Mouse (Mus musculus) myocyte (in vitro differentiated cells): ENCODE measurements at regions not wholly inside any gene's neighbourhood (a gene's known extent, or its start where the extent isn't known, plus 50 kb on each side); places are given as distances from the start of the nearest gene placed in this dataset.

Experiments
- CEBPB ChIP-seq: IDR thresholded peaks from 2 replicates; pipeline ENCODE4 v1.6.1; 2011; ENCODE audit warnings: mild to moderate bottlenecking, moderate library complexity; ENCODE audit not compliant: poor library complexity, insufficient read depth, severe bottlenecking
- E2F4 ChIP-seq: IDR thresholded peaks from one replicate; pipeline ENCODE4 v1.6.1; 2011; ENCODE audit warnings: mild to moderate bottlenecking, control low read depth, moderate library complexity; ENCODE audit not compliant: insufficient read depth
- MAX ChIP-seq: IDR thresholded peaks from one replicate; pipeline ENCODE4 v1.6.1; 2011; ENCODE audit warnings: low read depth, mild to moderate bottlenecking, control low read depth
- MYOD1 ChIP-seq, 3 experiments: IDR thresholded peaks; one replicate each; pipeline ENCODE4 v1.6.1; 2011; ENCODE audit warnings: control low read depth in 2 of 3, low read depth in 2 of 3, mild to moderate bottlenecking in 2 of 3, moderate library complexity in 1 of 3; ENCODE audit not compliant: insufficient read length in 2 of 3, control insufficient read depth in 1 of 3
- MYOG ChIP-seq, 3 experiments: IDR thresholded peaks; one replicate each; pipeline ENCODE4 v1.6.1; 2011; ENCODE audit warnings: control low read depth in 2 of 3, low read depth in 2 of 3, mild to moderate bottlenecking in 2 of 3; ENCODE audit not compliant: insufficient read length in 2 of 3, control insufficient read depth in 1 of 3, insufficient read depth in 1 of 3
- POLR2A ChIP-seq: IDR thresholded peaks from one replicate; pipeline ENCODE4 v1.6.1; 2011; ENCODE audit warnings: low read depth, mild to moderate bottlenecking, control low read depth, moderate library complexity; ENCODE audit not compliant: insufficient read length
- POLR2AphosphoS2 ChIP-seq: IDR thresholded peaks from one replicate; pipeline ENCODE4 v1.6.1; 2011; ENCODE audit warnings: low read depth, control low read depth; ENCODE audit not compliant: insufficient read length
- REST ChIP-seq: IDR thresholded peaks from one replicate; pipeline ENCODE4 v1.6.1; 2011; ENCODE audit warnings: mild to moderate bottlenecking, control low read depth, moderate library complexity; ENCODE audit not compliant: insufficient read depth, insufficient read length
- SRF ChIP-seq: IDR thresholded peaks from one replicate; pipeline ENCODE4 v1.6.1; 2011; ENCODE audit warnings: low read depth; ENCODE audit not compliant: control insufficient read depth, insufficient read length
- TCF12 ChIP-seq: IDR thresholded peaks from one replicate; pipeline ENCODE4 v1.6.1; 2011; ENCODE audit warnings: mild to moderate bottlenecking, control low read depth; ENCODE audit not compliant: poor library complexity, insufficient read depth, severe bottlenecking
- USF1 ChIP-seq: IDR thresholded peaks from one replicate; pipeline ENCODE4 v1.6.1; 2011; ENCODE audit warnings: low read depth, mild to moderate bottlenecking, control low read depth, moderate library complexity

GRCm38 (mm10) chr9:61155851-61156250, 216.3 kb upstream of the Tle3 start:
- no peak for TF ChIP-seq POLR2A
- no peak for TF ChIP-seq MAX
- no peak for TF ChIP-seq USF1
- TF ChIP-seq MYOG (IDR thresholded peaks at IDR 0.05; ENCODE audit: control insufficient read depth in 1 of 3, insufficient read depth in 1 of 3, insufficient read length in 2 of 3, low read depth in 2 of 3): no peak
- no peak for TF ChIP-seq TCF12
- no peak for TF ChIP-seq CEBPB
- no peak for TF ChIP-seq POLR2AphosphoS2
- TF ChIP-seq MYOD1 (IDR thresholded peaks at IDR 0.05; ENCODE audit: control insufficient read depth in 1 of 3, insufficient read length in 2 of 3, low read depth in 2 of 3): no peak
- no peak for TF ChIP-seq E2F4
- TF ChIP-seq REST: no peak
- no peak for TF ChIP-seq SRF
